Mouse (Mus musculus) limb, embryonic 15.5 days (tissue): ENCODE measurements at regions not wholly inside any gene's neighbourhood (a gene's known extent, or its start where the extent isn't known, plus 50 kb on each side); places are given as distances from the start of the nearest gene placed in this dataset.

ENCODE experiments used
- ATAC-seq: fragments of 200-750 bp; cut with Nextera tagmentation; 2 replicates; pipeline ENCODE4 v1.8.0; 2017; ENCODE audit warnings: low read depth, moderate TSS enrichment; ENCODE audit not compliant: insufficient number of reproducible peaks, low FRiP score, low TSS enrichment
- H3K27ac ChIP-seq: fragments of 300-500 bp; sonication (generic); 2 replicates; pipeline ENCODE4 v1.5.1; 2015; ENCODE audit warnings: moderate library complexity, mild to moderate bottlenecking, inconsistent platforms
- H3K27me3 ChIP-seq: fragments of 300-500 bp; sonication (generic); 2 replicates; pipeline ENCODE4 v1.6.1; 2015; ENCODE audit warnings: inconsistent platforms
- H3K36me3 ChIP-seq: fragments of 300-500 bp; sonication (generic); 2 replicates; pipeline ENCODE4 v1.6.1; 2015; ENCODE audit warnings: inconsistent platforms
- H3K4me1 ChIP-seq: fragments of 300-500 bp; sonication (generic); 2 replicates; pipeline ENCODE4 v1.6.1; 2015; ENCODE audit warnings: inconsistent platforms
- H3K4me2 ChIP-seq: fragments of 300-500 bp; sonication (generic); 2 replicates; pipeline ENCODE4 v1.6.1; 2015; ENCODE audit warnings: mild to moderate bottlenecking, inconsistent platforms
- H3K4me3 ChIP-seq: fragments of 300-500 bp; sonication (generic); 2 replicates; pipeline ENCODE4 v1.5.1; 2015; ENCODE audit warnings: mild to moderate bottlenecking, inconsistent platforms
- H3K9ac ChIP-seq: fragments of 300-500 bp; sonication (generic); 2 replicates; pipeline ENCODE4 v1.6.1; 2015; ENCODE audit warnings: inconsistent platforms
- H3K9me3 ChIP-seq: fragments of 300-500 bp; sonication (generic); 2 replicates; pipeline ENCODE4 v1.6.1; 2016; ENCODE audit warnings: inconsistent platforms
- WGBS: fragments of 180-500 bp; shearing (Covaris S2); methylation state at CpG from one replicate; pipeline ENCODE4 v1.1.7; 2015; 5-methylcytosine and 5-hydroxymethylcytosine counted together

- Histone ChIP-seq H3K4me3 (no peak overlapping the region), H3K36me3 (no peaks in the 10 kb centered on the region), H3K4me1 (no peaks in the 10 kb centered on the region), H3K27me3 (no peaks in the 10 kb centered on the region), H3K4me2 (no peak overlapping the region), H3K9ac (no peak overlapping the region), H3K27ac (no peak overlapping the region), H3K9me3 (no peaks in the 10 kb centered on the region)
- no peak for ATAC-seq
- 50% methylated on average over 3 of the region's 3 CpGs for WGBS
These were observed 594.8 kb downstream of the Rapgef2 start for GRCm38 (mm10) chr3:78691499-78691898.

GRCm38 (mm10) chr3:78677656-78678055, 608.7 kb downstream of the Rapgef2 start:
- H3K4me3 ChIP-seq, result no peak overlapping the region
- H3K9me3 ChIP-seq, result no peaks in the 10 kb centered on the region
- no peaks in the 10 kb centered on the region for H3K27me3 ChIP-seq
- 89% methylated on average over 1 of the region's 1 CpGs for WGBS
- H3K4me1 ChIP-seq, result no peaks in the 10 kb centered on the region
- no peak overlapping the region for H3K27ac ChIP-seq
- ATAC-seq, result no peak
- H3K36me3 ChIP-seq, result no peaks in the 10 kb centered on the region
- no peak overlapping the region for H3K9ac ChIP-seq
- H3K4me2 ChIP-seq, result no peak overlapping the region

GRCm38 (mm10) chr3:78676806-78677205, 609.5 kb downstream of the Rapgef2 start:
- no peaks in the 10 kb centered on the region for H3K4me1 ChIP-seq
- H3K9me3 ChIP-seq, result no peaks in the 10 kb centered on the region
- H3K27me3 ChIP-seq, result no peaks in the 10 kb centered on the region
- no peak overlapping the region for H3K27ac ChIP-seq
- H3K36me3 ChIP-seq, result no peaks in the 10 kb centered on the region
- H3K4me2 ChIP-seq, result no peak overlapping the region
- no peak overlapping the region for H3K9ac ChIP-seq
- 72% methylated on average over 2 of the region's 2 CpGs for WGBS
- no peak for ATAC-seq
- no peak overlapping the region for H3K4me3 ChIP-seq

- Histone ChIP-seq H3K4me2 (no peak overlapping the region), H3K27me3 (no peaks in the 10 kb centered on the region), H3K9ac (no peak overlapping the region), H3K9me3 (no peaks in the 10 kb centered on the region), H3K36me3 (no peaks in the 10 kb centered on the region), H3K27ac (no peak overlapping the region), H3K4me1 (no peaks in the 10 kb centered on the region), H3K4me3 (no peak overlapping the region)
- WGBS, result 79% methylated on average over 5 of the region's 5 CpGs
- no peak for ATAC-seq
These were observed 611.7 kb downstream of the Rapgef2 start for GRCm38 (mm10) chr3:78674529-78675187.

GRCm38 (mm10) chr3:78668050-78668449, 618.3 kb downstream of the Rapgef2 start:
- Histone ChIP-seq H3K4me2 (no peak overlapping the region), H3K36me3 (no peaks in the 10 kb centered on the region), H3K4me3 (no peak overlapping the region), H3K27me3 (no peaks in the 10 kb centered on the region), H3K9ac (no peak overlapping the region), H3K9me3 (no peaks in the 10 kb centered on the region), H3K4me1 (no peaks in the 10 kb centered on the region), H3K27ac (no peak overlapping the region)
- ATAC-seq, result no peak

- Histone ChIP-seq H3K9me3 (no peaks in the 10 kb centered on the region), H3K27me3 (no peaks in the 10 kb centered on the region), H3K4me1 (no peaks in the 10 kb centered on the region), H3K27ac (no peak overlapping the region), H3K36me3 (no peaks in the 10 kb centered on the region), H3K4me3 (no peak overlapping the region), H3K4me2 (no peak overlapping the region), H3K9ac (no peak overlapping the region)
- ATAC-seq, result no peak
- 65% methylated on average over 4 of the region's 4 CpGs for WGBS
These were observed 618.8 kb downstream of the Rapgef2 start for GRCm38 (mm10) chr3:78667374-78668023.

GRCm38 (mm10) chr3:78648115-78648514, 638.2 kb downstream of the Rapgef2 start:
- H3K36me3 ChIP-seq, result no peaks in the 10 kb centered on the region
- no peak overlapping the region for H3K4me2 ChIP-seq
- H3K9ac ChIP-seq, result no peak overlapping the region
- 72% methylated on average over 2 of the region's 2 CpGs for WGBS
- H3K4me3 ChIP-seq, result no peak overlapping the region
- H3K4me1 ChIP-seq, result no peaks in the 10 kb centered on the region
- no peak for ATAC-seq
- H3K27ac ChIP-seq, result no peak overlapping the region
- no peaks in the 10 kb centered on the region for H3K27me3 ChIP-seq
- no peaks in the 10 kb centered on the region for H3K9me3 ChIP-seq

GRCm38 (mm10) chr3:78635386-78635785, 650.9 kb downstream of the Rapgef2 start:
- Histone ChIP-seq H3K9me3 (peaks cover 10% of the 10 kb centered on the region; the same call in 1 of the 2 replicates), H3K9ac (no peak overlapping the region), H3K4me2 (no peak overlapping the region), H3K36me3 (no peaks in the 10 kb centered on the region), H3K4me1 (no peaks in the 10 kb centered on the region), H3K27me3 (no peaks in the 10 kb centered on the region), H3K4me3 (no peak overlapping the region), H3K27ac (no peak overlapping the region)
- ATAC-seq, result no peak
- whole genome bisulfite sequencing, result 67% methylated on average over 4 of the region's 4 CpGs

GRCm38 (mm10) chr3:78618900-78619299, 667.4 kb downstream of the Rapgef2 start:
- Histone ChIP-seq H3K27me3 (no peaks in the 10 kb centered on the region), H3K9me3 (no peaks in the 10 kb centered on the region), H3K4me2 (no peak overlapping the region), H3K4me3 (no peak overlapping the region), H3K4me1 (no peaks in the 10 kb centered on the region), H3K27ac (no peak overlapping the region), H3K36me3 (no peaks in the 10 kb centered on the region), H3K9ac (no peak overlapping the region)
- WGBS, result 31% methylated on average over 3 of the region's 3 CpGs
- no peak for ATAC-seq

- H3K4me1 ChIP-seq, result peaks cover 10% of the 10 kb centered on the region
- 0 out of 2 replicates have a peak, but pooled peaks have one; percentile 69 for ATAC-seq
- no peak overlapping the region; the same call in 1 of the 2 replicates for H3K27ac ChIP-seq
- no peak overlapping the region for H3K4me3 ChIP-seq
- H3K36me3 ChIP-seq, result no peaks in the 10 kb centered on the region
- H3K27me3 ChIP-seq, result no peaks in the 10 kb centered on the region
- 8% methylated on average over 6 of the region's 6 CpGs for WGBS
- H3K9me3 ChIP-seq, result no peaks in the 10 kb centered on the region
- H3K4me2 ChIP-seq, result peak overlapping the region; percentile 19
- no peak overlapping the region for H3K9ac ChIP-seq
These were observed 691.5 kb downstream of the Rapgef2 start for GRCm38 (mm10) chr3:78594718-78595236.

- Histone ChIP-seq H3K9me3 (no peaks in the 10 kb centered on the region), H3K4me1 (peaks cover 10% of the 10 kb centered on the region), H3K4me2 (peak overlapping the region; percentile 19), H3K27me3 (no peaks in the 10 kb centered on the region), H3K27ac (no peak overlapping the region; the same call in 1 of the 2 replicates), H3K9ac (no peak overlapping the region), H3K4me3 (no peak overlapping the region), H3K36me3 (no peaks in the 10 kb centered on the region)
- ATAC-seq, result no peak
- 39% methylated on average over 11 of the region's 11 CpGs for WGBS
These were observed 692.0 kb downstream of the Rapgef2 start for GRCm38 (mm10) chr3:78594305-78594704.

- H3K9ac ChIP-seq, result no peak overlapping the region
- no peak overlapping the region for H3K4me3 ChIP-seq
- H3K36me3 ChIP-seq, result no peaks in the 10 kb centered on the region
- H3K27me3 ChIP-seq, result no peaks in the 10 kb centered on the region
- no peak overlapping the region for H3K27ac ChIP-seq
- H3K4me2 ChIP-seq, result no peak overlapping the region
- H3K4me1 ChIP-seq, result no peaks in the 10 kb centered on the region
- WGBS, result 76% methylated on average over 1 of the region's 1 CpGs
- no peak for ATAC-seq
- H3K9me3 ChIP-seq, result no peaks in the 10 kb centered on the region
These were observed 699.7 kb downstream of the Rapgef2 start for GRCm38 (mm10) chr3:78586639-78587038.
